Mouse (Mus musculus) olfactory bulb, adult 2 months (tissue): Measurements from ENCODE around the gene Csrp2. TPM values are rescaled to one million over a fixed set of nuclear protein-coding genes. Genes with fewer than 3 reads are reported as not detected.

Experiments used
- H3K27ac ChIP-seq: fragments of 200-500 bp; 2 replicates; pipeline ENCODE4 v1.5.1; 2012; ENCODE audit warnings: low read depth, low read length; ENCODE audit not compliant: insufficient read depth
- H3K4me1 ChIP-seq: fragments of 200-500 bp; 2 replicates; pipeline ENCODE4 v1.6.1; 2012; ENCODE audit warnings: low read length; ENCODE audit not compliant: control insufficient read depth, insufficient read depth
- H3K4me3 ChIP-seq: fragments of 200-500 bp; 2 replicates; pipeline ENCODE4 v1.5.1; 2012; ENCODE audit warnings: mild to moderate bottlenecking, low read depth, low read length, moderate library complexity; ENCODE audit not compliant: insufficient read depth
- CTCF ChIP-seq: fragments of 200-500 bp; IDR thresholded peaks from 2 replicates; pipeline ENCODE4 v1.5.1; 2012; ENCODE audit warnings: low read depth, mild to moderate bottlenecking, low read length, moderate library complexity; ENCODE audit not compliant: insufficient read depth
- POLR2A ChIP-seq: fragments of 200-500 bp; IDR thresholded peaks from 2 replicates; pipeline ENCODE4 v1.6.1; 2012; ENCODE audit warnings: mild to moderate bottlenecking, low read depth, low read length, moderate library complexity; ENCODE audit not compliant: insufficient read depth
- WGBS: fragments of 180-500 bp; shearing (Covaris S2); methylation state at CpG from one replicate; pipeline ENCODE4 v1.1.7; 2018; 5-methylcytosine and 5-hydroxymethylcytosine counted together
- polyA plus RNA-seq: library from polyadenylated mRNA; stranded (reverse); fragments of >200 nt; gene quantifications from 2 replicates; pipeline ENCODE4 v1.2.4, GENCODE M21; 2012; ENCODE audit warnings: low replicate concordance; ENCODE audit not compliant: missing spikeins, insufficient read depth, insufficient read length

The Csrp2 gene
- not detected in 2 replicates for polyA plus RNA-seq

DNA sequence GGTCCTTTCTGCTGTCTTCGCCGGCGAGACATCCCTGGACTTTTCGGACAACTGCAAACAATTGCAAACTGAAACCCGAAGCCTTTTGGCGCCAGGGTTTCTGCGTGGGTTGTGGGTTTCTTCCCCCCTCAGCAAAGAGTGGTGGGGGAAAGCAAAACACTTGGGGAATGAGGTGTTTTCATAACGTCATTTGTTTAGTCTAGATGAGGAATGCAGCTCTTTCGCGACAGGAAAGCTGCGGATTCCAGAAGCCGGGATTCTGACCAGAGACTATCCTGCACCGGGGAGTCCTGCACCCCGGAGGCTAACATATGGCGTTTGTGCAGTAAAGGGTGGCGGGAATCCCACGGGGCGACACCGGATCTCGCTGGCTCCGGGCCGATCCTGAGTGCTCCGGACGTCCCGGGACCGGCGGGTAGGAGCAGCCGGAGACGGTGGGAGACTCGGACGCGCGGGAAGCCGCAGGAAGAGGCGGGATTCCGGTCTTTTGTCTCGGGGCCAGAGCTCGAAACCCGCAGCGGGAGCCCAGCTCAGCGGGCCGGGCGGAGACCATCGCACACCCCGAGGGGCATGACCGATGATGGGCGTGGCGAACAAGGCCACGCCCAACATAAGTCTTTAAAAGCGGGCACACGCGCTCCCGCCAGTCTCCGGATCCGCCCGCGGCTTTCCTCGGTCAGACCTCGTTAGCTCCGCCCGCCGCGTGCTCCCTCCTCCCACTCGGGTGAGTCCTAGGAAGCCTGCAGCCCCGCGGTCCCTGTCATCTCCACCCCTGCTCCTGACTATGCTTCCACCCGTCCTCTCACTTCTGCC is at the start of gene Csrp2:
Gene Csrp2, plus strand, starts transcription at position 259 of the 813 bp plus-strand sequence.
- H3K27ac ChIP-seq, result peak within 1 kb of the TSS; percentile 29; the same call in 1 of the 2 replicates
- H3K4me1 ChIP-seq, result peaks cover 4% of the 10 kb centered on the region; the same call in 1 of the 2 replicates
- no peak for TF ChIP-seq CTCF
- TF ChIP-seq POLR2A, result no peak
- 1% methylated on average over 67 of the region's 67 CpGs for WGBS
- peak within 1 kb of the TSS; percentile 74 for H3K4me3 ChIP-seq

DNA sequence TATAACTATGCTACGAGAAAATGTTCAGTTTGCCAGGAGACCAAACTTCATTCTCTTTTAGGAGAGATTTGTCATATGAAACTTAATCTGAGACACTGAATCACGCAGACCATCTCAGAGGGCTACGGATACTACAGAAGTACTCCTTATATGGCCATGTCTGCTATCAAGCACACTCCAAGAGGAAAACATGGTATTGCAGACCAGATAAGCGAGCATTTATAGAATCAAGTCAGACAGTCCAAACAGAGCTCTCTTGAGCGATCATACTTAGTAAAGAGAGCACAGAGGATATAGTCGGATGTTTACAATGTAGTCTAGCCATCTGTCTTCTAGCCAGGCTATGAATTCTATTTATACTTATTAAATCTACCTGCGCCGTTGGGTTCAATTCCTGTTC is 44.7 kb upstream of the Csrp2 start:
- no peaks in the 10 kb centered on the region for H3K4me1 ChIP-seq
- TF ChIP-seq POLR2A (no peak), CTCF (no peak)
- H3K27ac ChIP-seq, result no peak overlapping the region
- no peak overlapping the region for H3K4me3 ChIP-seq
- 74% methylated on average over 8 of the region's 8 CpGs for WGBS

DNA sequence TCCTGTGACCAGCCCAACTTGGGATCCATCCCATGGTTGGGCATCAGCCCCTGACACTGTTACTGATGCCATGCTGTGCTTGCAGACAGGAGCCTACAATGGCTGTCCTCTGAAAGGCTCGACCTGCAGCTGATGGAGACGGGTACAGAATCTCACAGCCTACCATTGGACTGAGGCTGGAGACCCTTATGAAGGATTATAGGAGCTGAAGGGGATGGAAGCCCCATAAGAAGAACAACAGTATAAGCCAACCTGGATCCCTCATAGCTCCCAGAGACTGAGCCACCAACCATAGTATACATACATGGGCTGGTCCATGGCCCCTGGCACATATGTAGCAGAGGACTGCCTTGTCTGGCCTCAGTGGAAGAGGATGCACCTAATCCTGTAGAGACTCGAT is 42.6 kb upstream of the Csrp2 start:
- WGBS, result 94% methylated on average over 3 of the region's 3 CpGs
- TF ChIP-seq POLR2A (no peak), CTCF (no peak)
- H3K4me1 ChIP-seq, result no peaks in the 10 kb centered on the region
- H3K27ac ChIP-seq, result no peak overlapping the region
- H3K4me3 ChIP-seq, result no peak overlapping the region

DNA sequence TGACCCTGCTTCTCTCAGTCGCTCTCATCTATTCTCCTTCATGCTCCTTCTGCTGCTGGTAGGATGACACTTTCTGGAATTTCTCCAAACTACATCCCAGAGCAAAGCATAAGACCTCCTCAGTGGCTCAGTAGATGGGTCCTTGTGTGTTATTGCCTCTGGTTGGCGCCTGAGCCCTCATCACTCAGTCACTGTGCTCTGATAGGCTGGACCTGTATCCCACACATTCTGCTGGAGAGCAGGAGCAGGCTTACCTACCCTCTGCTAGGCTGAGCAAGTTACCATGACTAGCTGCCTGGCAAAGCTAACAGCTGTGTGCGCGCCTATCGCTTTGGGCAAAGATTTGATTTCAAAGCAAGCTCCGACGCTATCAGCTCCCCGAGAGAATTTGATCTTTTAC is 41.7 kb upstream of the Csrp2 start:
- TF ChIP-seq POLR2A (no peak), CTCF (no peak)
- no peaks in the 10 kb centered on the region for H3K4me1 ChIP-seq
- 88% methylated on average over 8 of the region's 8 CpGs for WGBS
- H3K4me3 ChIP-seq, result no peak overlapping the region
- no peak overlapping the region for H3K27ac ChIP-seq

DNA sequence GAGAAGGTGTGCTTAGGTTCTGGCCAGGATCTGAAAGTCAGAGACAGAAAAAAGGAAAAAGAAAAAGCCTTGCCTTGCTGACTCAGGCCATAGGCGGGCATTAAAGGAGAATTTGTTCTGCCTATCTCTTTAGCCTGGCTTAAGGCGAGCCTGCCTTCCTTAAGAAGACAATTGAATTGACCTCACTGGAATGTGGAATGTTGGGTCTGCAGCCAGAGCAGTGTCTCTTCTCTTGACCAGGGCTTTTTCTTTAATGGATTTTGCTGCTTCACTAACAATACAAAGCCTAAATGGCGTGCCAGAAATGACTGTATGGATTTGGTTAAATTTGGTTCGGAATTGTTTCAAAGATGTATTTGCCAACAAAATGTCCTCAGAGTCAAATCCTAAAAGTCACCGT is 40.9 kb upstream of the Csrp2 start:
- H3K4me3 ChIP-seq, result no peak overlapping the region
- TF ChIP-seq POLR2A (no peak), CTCF (no peak)
- H3K4me1 ChIP-seq, result no peaks in the 10 kb centered on the region
- 83% methylated on average over 5 of the region's 5 CpGs for WGBS
- H3K27ac ChIP-seq, result no peak overlapping the region

DNA sequence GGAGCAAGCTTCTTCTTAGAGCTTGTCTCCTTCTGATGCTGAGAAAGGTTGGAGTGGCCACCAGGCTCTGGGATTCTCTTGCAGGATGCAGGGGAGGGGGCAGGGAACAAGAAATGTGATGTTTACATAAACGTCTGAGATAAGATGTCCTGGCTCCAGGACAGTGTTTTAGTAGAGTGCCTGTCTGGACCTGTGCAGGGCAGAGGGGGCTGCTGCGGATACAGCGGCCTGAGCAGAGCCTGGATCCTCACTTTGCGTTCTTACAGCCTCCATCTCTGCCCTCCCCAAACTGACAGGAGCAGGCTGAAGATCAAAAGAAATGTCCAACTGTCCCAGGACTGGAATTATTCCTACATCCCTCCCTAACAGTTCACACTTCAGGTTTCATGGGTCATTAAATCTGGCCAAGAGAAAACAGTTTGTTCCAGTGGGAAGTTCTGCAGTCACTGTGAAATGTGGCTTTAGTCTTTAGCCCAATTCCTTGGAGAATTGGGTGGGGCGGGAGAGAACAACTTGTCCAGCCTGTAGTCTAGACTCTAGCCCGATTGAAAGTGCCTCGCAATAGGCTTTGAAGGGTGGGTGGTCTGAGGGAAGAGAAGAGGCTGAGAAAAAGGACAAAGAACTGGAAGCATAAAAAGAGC is 40.0 kb upstream of the Csrp2 start:
- no peak overlapping the region for H3K4me3 ChIP-seq
- no peak overlapping the region for H3K27ac ChIP-seq
- 67% methylated on average over 7 of the region's 7 CpGs for WGBS
- no peaks in the 10 kb centered on the region for H3K4me1 ChIP-seq
- TF ChIP-seq POLR2A (no peak), CTCF (no peak)

DNA sequence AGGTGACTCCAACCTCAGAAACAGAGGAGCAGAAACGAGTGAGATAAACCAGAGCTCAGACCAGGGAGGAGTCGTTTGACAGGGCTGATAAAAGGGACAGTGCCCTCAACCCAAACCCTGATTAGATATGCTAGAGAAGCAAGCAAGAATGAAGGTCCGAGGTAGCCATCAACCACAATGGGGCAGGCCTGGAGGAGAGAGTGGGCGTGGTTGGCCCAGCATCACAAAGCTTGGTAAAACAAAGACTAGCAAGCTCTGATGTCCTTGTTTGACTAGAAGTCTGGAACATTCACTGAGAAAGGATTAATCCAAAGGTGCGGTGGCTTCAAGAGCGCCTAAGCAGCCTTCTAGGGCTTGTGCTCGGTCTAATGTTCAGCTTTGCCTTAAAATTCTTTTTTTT is 38.2 kb upstream of the Csrp2 start:
- Histone ChIP-seq H3K4me3 (no peak overlapping the region), H3K27ac (no peak overlapping the region), H3K4me1 (no peaks in the 10 kb centered on the region)
- 87% methylated on average over 7 of the region's 7 CpGs for WGBS
- TF ChIP-seq POLR2A (no peak), CTCF (no peak)

DNA sequence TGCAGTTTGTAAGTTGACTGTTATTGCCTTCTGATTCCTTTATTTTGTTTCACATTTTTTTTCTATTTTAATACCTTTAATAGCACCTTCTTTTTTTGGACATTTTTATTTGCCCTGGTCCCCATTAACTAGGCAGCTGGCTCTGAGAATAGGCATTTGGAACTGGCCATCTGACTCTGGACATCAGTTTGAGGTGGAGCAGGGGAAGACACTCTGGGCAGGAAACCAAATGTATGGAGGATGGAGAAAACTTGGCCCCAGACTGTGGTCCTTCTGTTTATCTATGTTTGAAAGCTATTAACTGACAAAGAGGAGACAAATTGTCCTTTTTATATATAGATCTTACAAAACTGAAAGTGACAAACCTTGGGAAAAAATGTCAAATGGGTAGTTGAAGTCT is 36.9 kb upstream of the Csrp2 start:
- Histone ChIP-seq H3K4me1 (no peaks in the 10 kb centered on the region), H3K27ac (no peak overlapping the region), H3K4me3 (no peak overlapping the region)
- no peak for TF ChIP-seq POLR2A
- no peak for TF ChIP-seq CTCF

DNA sequence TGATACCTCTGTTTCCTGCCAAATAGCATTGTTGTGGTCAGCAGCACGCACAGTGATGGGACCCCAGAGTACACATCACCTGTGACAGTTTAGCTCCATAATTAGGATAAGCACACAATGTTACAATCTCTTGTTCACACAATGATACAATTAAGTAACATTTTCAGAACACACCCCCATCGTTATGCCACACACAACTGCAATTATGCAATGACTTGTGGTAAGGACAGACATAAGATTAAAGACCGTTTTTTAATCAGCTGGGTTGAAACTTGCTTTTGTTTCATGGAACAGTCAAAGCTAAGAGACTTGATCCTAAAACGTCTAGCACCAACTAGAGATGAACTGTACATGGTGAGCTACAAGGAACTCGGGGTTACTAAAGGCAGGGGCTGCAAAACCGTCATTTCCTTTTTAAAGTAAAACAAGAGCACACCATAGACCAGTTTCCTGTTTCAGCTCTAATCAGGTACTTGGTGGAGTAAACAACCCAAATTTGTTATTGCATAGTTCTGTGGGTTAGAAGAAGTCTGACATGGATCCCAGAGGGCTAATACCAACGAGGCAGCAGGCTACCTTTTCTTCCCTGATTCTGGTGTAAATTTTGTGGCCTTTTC is 28.8 kb upstream of the Csrp2 start:
- no peak overlapping the region for H3K4me3 ChIP-seq
- 54% methylated on average over 7 of the region's 7 CpGs for WGBS
- no peaks in the 10 kb centered on the region for H3K4me1 ChIP-seq
- no peak overlapping the region for H3K27ac ChIP-seq
- TF ChIP-seq CTCF (no peak), POLR2A (no peak)
